Mouse (Mus musculus) forebrain, embryonic 11.5 days (tissue): Measurements from ENCODE around the gene Zfyve28. TPM values are rescaled to one million over a fixed set of nuclear protein-coding genes. Genes with fewer than 3 reads are reported as not detected.

Experiments
- ATAC-seq: fragments of 200-750 bp; cut with Nextera tagmentation; replicated peaks from 2 replicates; pipeline ENCODE4 v1.8.0; 2017; ENCODE audit warnings: moderate TSS enrichment; ENCODE audit not compliant: low FRiP score
- DNase-seq: peaks from one replicate; pipeline ENCODE4 v3.0.0-alpha.2; 2017; ENCODE audit warnings: low spot score
- H3K27ac ChIP-seq: fragments of 300-500 bp; sonication (generic); 2 replicates; pipeline ENCODE4 v1.5.1; 2014; ENCODE audit warnings: low read depth, low read length
- H3K27me3 ChIP-seq: fragments of 300-500 bp; sonication (generic); 2 replicates; pipeline ENCODE4 v1.6.1; 2014; ENCODE audit warnings: mild to moderate bottlenecking, low read length, mixed read lengths; ENCODE audit not compliant: control insufficient read depth, insufficient read depth
- H3K36me3 ChIP-seq: fragments of 300-500 bp; sonication (generic); 2 replicates; pipeline ENCODE4 v1.6.1; 2014; ENCODE audit warnings: mild to moderate bottlenecking, low read length, moderate library complexity, mixed read lengths; ENCODE audit not compliant: control insufficient read depth, insufficient read depth
- H3K4me1 ChIP-seq: fragments of 300-500 bp; sonication (generic); replicated peaks from 2 replicates; pipeline ENCODE4 v1.6.1; 2014; ENCODE audit warnings: low read length, mixed read lengths; ENCODE audit not compliant: control insufficient read depth, insufficient read depth
- H3K4me2 ChIP-seq: fragments of 300-500 bp; sonication (generic); 2 replicates; pipeline ENCODE4 v1.6.1; 2014; ENCODE audit warnings: low read depth, mild to moderate bottlenecking, low read length, moderate library complexity, mixed read lengths; ENCODE audit not compliant: severe bottlenecking
- H3K4me3 ChIP-seq: fragments of 300-500 bp; sonication (generic); 2 replicates; pipeline ENCODE4 v1.5.1; 2014; ENCODE audit warnings: low read depth, low read length
- H3K9ac ChIP-seq: fragments of 300-500 bp; sonication (generic); 2 replicates; pipeline ENCODE4 v1.6.1; 2014; ENCODE audit warnings: low read length
- H3K9me3 ChIP-seq: fragments of 300-500 bp; sonication (generic); 2 replicates; pipeline ENCODE4 v1.6.1; 2016; ENCODE audit warnings: low read length, mixed read lengths; ENCODE audit not compliant: control insufficient read depth
- WGBS: fragments of 180-500 bp; shearing (Covaris S2); extraction: QIAGEN DNeasy Blood & Tissue Kit; methylation state at CpG from one replicate; pipeline ENCODE4 v1.1.7; 2014; 5-methylcytosine and 5-hydroxymethylcytosine counted together
- polyA plus RNA-seq: library from polyadenylated mRNA; unstranded; fragments of >200 nt; fragmentation: Nextera tagmentation; extraction: Ambion mirVana; gene quantifications from 2 replicates; pipeline ENCODE4 v1.2.1, GENCODE M21; 2014

Gene Zfyve28
- polyA plus RNA-seq, 1 experiment from 2014 or later: 1.6 TPM

- ATAC-seq: no peak
- H3K27ac ChIP-seq: no peak overlapping the region
- WGBS: 91% methylated on average over 4 of the region's 4 CpGs
- no peak overlapping the region for H3K4me2 ChIP-seq
- no peak overlapping the region for H3K9ac ChIP-seq
- no peaks in the 10 kb centered on the region for H3K36me3 ChIP-seq
- DNase-seq: no peak
- no peaks in the 10 kb centered on the region for H3K9me3 ChIP-seq
- no peak overlapping the region for H3K4me3 ChIP-seq
- H3K27me3 ChIP-seq: no peaks in the 10 kb centered on the region
- peaks cover 2% of the 10 kb centered on the region; the same call in 1 of the 2 replicates for H3K4me1 ChIP-seq
Observed at GRCm38 (mm10) chr5:34170726-34171125, 117.5 kb downstream of the Zfyve28 start.

- H3K4me3 ChIP-seq: peak overlapping the region; percentile 78
- WGBS: 87% methylated on average over 3 of the region's 3 CpGs
- H3K27me3 ChIP-seq: no peaks in the 10 kb centered on the region
- no peaks in the 10 kb centered on the region for H3K9me3 ChIP-seq
- peak overlapping the region; percentile 51 for H3K4me2 ChIP-seq
- peaks cover 2% of the 10 kb centered on the region; the same call in 1 of the 2 replicates for H3K4me1 ChIP-seq
- no peak for ATAC-seq
- H3K9ac ChIP-seq: peak overlapping the region; percentile 33; the same call in 1 of the 2 replicates
- no peak for DNase-seq
- peak overlapping the region; percentile 76 for H3K27ac ChIP-seq
- H3K36me3 ChIP-seq: no peaks in the 10 kb centered on the region
Observed at GRCm38 (mm10) chr5:34169954-34170353, 118.3 kb downstream of the Zfyve28 start.

GRCm38 (mm10) chr5:34168950-34169891 lies 119.0 kb downstream of the Zfyve28 start, which contains the start of the genes Poln and Haus3:
Poln (minus strand) TSS chr5:34169448.
Haus3 (minus strand) TSS chr5:34169527.
- peak; percentile 99 for DNase-seq
- Histone ChIP-seq H3K4me3 (peak within 1 kb of the TSS; percentile 78), H3K9me3 (no peaks in the 10 kb centered on the region), H3K36me3 (no peaks in the 10 kb centered on the region), H3K4me1 (peaks cover 2% of the 10 kb centered on the region; the same call in 1 of the 2 replicates), H3K27ac (peak within 1 kb of the TSS; percentile 87), H3K9ac (peak within 1 kb of the TSS; percentile 86), H3K4me2 (peak within 1 kb of the TSS; percentile 60), H3K27me3 (no peaks in the 10 kb centered on the region)
- under 1% methylated on average over 56 of the region's 57 CpGs for WGBS
- peak; percentile 100 for ATAC-seq

GRCm38 (mm10) chr5:34167857-34168256 lies 120.4 kb downstream of the Zfyve28 start:
- H3K9ac ChIP-seq: no peak overlapping the region
- DNase-seq: no peak
- 86% methylated on average over 4 of the region's 4 CpGs for WGBS
- H3K36me3 ChIP-seq: no peaks in the 10 kb centered on the region; the same call in 1 of the 2 replicates
- no peak for ATAC-seq
- H3K27me3 ChIP-seq: no peaks in the 10 kb centered on the region
- no peaks in the 10 kb centered on the region for H3K9me3 ChIP-seq
- H3K4me1 ChIP-seq: peaks cover 2% of the 10 kb centered on the region; the same call in 1 of the 2 replicates
- 0 out of 2 replicates have a peak overlapping the region, but pooled peaks have one; percentile 12 for H3K4me2 ChIP-seq
- H3K4me3 ChIP-seq: no peak overlapping the region
- no peak overlapping the region for H3K27ac ChIP-seq

GRCm38 (mm10) chr5:34165793-34166192 lies 122.5 kb downstream of the Zfyve28 start:
- no peak for DNase-seq
- no peak overlapping the region for H3K4me2 ChIP-seq
- 90% methylated on average over 4 of the region's 4 CpGs for WGBS
- H3K27me3 ChIP-seq: no peaks in the 10 kb centered on the region
- no peaks in the 10 kb centered on the region; the same call in 1 of the 2 replicates for H3K36me3 ChIP-seq
- H3K9me3 ChIP-seq: no peaks in the 10 kb centered on the region
- H3K9ac ChIP-seq: no peak overlapping the region
- ATAC-seq: no peak
- H3K27ac ChIP-seq: no peak overlapping the region
- H3K4me1 ChIP-seq: peaks cover 2% of the 10 kb centered on the region; the same call in 1 of the 2 replicates
- no peak overlapping the region for H3K4me3 ChIP-seq

GRCm38 (mm10) chr5:34148476-34148875 lies 139.8 kb downstream of the Zfyve28 start:
- no peaks in the 10 kb centered on the region for H3K9me3 ChIP-seq

GRCm38 (mm10) chr5:34147554-34147953 lies 140.7 kb downstream of the Zfyve28 start:
- no peak overlapping the region for H3K9ac ChIP-seq
- 86% methylated on average over 3 of the region's 3 CpGs for WGBS
- H3K27ac ChIP-seq: no peak overlapping the region
- no peaks in the 10 kb centered on the region for H3K27me3 ChIP-seq
- no peaks in the 10 kb centered on the region for H3K36me3 ChIP-seq
- H3K4me3 ChIP-seq: no peak overlapping the region
- ATAC-seq: no peak
- no peak overlapping the region for H3K4me2 ChIP-seq
- no peaks in the 10 kb centered on the region for H3K9me3 ChIP-seq
- no peaks in the 10 kb centered on the region for H3K4me1 ChIP-seq
- no peak for DNase-seq

More at GRCm38 (mm10) chr5:34148476-34148875, 139.8 kb downstream of the Zfyve28 start:
- Histone ChIP-seq H3K4me2 (no peak overlapping the region), H3K9ac (no peak overlapping the region), H3K4me1 (no peaks in the 10 kb centered on the region), H3K27me3 (no peaks in the 10 kb centered on the region), H3K27ac (no peak overlapping the region), H3K36me3 (peaks cover 2% of the 10 kb centered on the region), H3K4me3 (no peak overlapping the region)
- DNase-seq: no peak
- no peak for ATAC-seq
